Mouse (Mus musculus): ENCODE results near the gene Eml2. TPM values are rescaled to one million over a fixed set of nuclear protein-coding genes. Genes with fewer than 3 reads are reported as not detected.
A peak's percentile ranks its signal among the peaks of the same experiment; 100 is the strongest.

Eml2 gene
- polyA plus RNA-seq, 1 experiment from 2014 or later = 6.1 TPM

DNA sequence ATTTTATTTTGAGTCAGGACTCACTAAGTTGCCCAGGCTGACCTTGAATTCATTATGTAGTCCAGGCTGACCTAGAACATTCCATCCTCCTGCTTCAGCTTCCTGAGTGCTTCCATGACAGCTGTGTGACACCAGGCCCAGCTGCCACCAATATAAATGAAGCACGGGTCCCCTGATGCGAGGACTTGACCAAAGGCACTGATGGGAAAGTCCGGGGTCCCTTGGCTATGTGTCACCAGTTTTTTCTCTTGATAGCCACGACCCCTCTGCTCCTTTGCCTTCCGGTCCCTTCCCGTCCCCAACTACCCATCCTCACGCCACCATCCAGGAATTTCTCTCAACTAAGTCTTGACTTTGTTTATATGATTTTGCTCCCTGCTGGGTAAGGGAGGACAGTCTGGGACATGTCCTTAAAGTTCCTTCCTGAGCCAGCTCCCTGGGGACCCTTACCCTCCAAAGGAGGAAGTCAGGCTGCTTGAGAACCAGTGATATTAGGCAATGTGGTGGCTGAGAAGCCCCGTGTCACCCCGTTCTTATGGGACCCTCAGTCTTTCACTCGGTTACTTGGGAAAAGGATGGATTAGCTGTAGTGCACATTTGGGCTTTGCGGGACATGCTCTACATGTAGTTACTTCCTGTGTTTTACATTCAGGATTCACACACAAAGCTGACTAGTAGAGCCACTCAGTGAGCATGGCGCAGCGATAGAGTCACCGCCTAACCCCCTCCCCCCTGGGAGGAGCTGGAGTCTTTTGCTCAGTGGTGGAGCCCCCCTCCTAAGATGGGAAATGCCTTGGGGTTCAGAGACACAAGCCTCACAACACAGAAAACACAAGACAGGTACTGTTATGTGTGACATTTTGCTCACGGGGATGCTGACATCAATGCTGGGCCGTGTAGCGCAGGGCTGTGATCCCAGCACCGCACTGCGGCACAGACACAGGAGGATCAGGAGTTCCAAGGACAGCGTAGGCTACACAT, 50.9 kb downstream of the Eml2 start:
- Histone ChIP-seq H3K9me3 (replicated peaks) (no peaks in the 10 kb centered on the region), H3K4me3 (peak overlapping the region; percentile 60), H3K9ac (peak overlapping the region; percentile 78), H3K36me3 (peaks cover 9% of the 10 kb centered on the region; the same call in 1 of the 2 replicates), H3K4me2 (replicated peaks) (peak overlapping the region; percentile 81), H3K27ac (peak overlapping the region; percentile 99), H3K27me3 (no peaks in the 10 kb centered on the region), H3K4me1 (peaks cover 19% of the 10 kb centered on the region)
- peak; percentile 38 for ATAC-seq (ENCODE audit: low FRiP score)
- 19% methylated on average over 20 of the region's 20 CpGs for WGBS

DNA sequence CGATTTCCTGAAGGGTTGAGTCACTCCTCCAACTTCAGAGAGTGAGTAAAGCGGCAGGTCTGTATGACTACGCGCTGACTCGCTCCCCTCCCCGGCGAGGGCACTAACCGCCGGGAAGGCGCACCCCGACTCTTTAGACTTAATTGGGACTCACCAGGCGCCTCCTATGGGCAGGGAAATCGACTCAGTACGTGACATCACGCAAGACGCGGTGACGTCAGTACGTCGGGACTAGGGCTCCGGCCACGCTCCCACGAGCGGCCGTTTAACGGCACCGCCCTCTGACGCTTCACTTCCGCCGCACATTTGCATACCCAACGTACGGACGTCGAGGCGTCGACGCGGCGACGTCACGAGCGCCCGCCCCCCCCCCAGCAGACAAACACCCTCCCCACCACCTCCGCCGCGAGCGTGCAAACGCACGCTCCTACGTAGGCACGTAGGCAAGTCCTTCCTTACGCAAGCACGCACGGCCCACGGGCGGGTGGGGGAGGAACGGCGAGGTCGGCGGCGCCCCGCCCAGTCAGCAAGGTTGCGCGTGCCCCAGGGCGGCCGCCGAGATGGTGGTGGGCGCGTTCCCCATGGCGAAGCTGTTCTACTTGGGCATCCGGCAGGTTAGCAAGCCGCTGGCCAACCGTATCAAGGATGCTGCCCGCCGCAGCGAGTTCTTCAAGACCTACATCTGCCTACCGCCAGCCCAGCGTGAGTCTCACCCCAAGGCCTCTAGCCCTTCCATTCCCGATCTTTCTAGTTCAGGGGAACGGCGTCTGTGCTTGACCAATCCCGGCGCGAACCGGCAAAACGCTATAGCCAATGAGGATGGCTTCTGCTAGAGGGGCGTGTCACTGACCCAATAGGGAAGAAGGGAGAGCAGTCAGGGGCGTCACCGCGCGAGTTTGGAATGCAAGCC, 51.9 kb downstream of the Eml2 start, which contains the start of gene Opa3:
Opa3 (plus strand) TSS at position 452 of the 910 bp plus-strand sequence.
- WGBS = under 1% methylated on average over 91 of the region's 91 CpGs
- ATAC-seq (ENCODE audit: low FRiP score) = peak; percentile 95
- Histone ChIP-seq H3K36me3 (peaks cover 12% of the 10 kb centered on the region; the same call in 1 of the 2 replicates), H3K4me1 (peaks cover 19% of the 10 kb centered on the region), H3K27ac (peak within 1 kb of the TSS; percentile 99), H3K9ac (peak within 1 kb of the TSS; percentile 78), H3K9me3 (replicated peaks) (no peaks in the 10 kb centered on the region), H3K27me3 (no peaks in the 10 kb centered on the region), H3K4me3 (peak within 1 kb of the TSS; percentile 60), H3K4me2 (replicated peaks) (peak within 1 kb of the TSS; percentile 81)

DNA sequence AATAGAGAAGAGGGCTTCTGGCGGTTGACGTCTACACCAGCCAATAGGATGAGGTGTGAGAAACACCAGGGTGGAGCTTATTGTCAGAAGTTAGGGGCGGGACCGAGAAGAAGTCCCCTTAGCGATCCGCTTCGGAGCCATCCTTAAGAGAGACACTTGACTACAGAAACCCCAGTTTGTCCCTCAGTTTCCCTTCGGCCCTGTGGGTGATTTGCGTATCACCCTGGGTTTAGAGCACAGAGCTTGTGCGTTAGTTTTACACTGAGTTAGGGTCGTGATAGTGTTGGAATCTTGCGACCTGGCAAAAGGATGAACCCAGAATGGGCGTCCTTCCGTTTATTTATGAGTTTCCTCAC, 52.5 kb downstream of the Eml2 start:
- H3K9me3 ChIP-seq (replicated peaks) = no peaks in the 10 kb centered on the region
- H3K4me1 ChIP-seq = peaks cover 19% of the 10 kb centered on the region
- H3K36me3 ChIP-seq = peaks cover 12% of the 10 kb centered on the region; the same call in 1 of the 2 replicates
- peak overlapping the region; percentile 71 for H3K4me2 ChIP-seq (replicated peaks)
- peak overlapping the region; percentile 99 for H3K27ac ChIP-seq
- H3K9ac ChIP-seq = peak overlapping the region; percentile 67
- 0% methylated on average over 14 of the region's 14 CpGs for WGBS
- no peak for ATAC-seq (ENCODE audit: low FRiP score)
- H3K4me3 ChIP-seq = peak overlapping the region; percentile 60
- H3K27me3 ChIP-seq = no peaks in the 10 kb centered on the region

DNA sequence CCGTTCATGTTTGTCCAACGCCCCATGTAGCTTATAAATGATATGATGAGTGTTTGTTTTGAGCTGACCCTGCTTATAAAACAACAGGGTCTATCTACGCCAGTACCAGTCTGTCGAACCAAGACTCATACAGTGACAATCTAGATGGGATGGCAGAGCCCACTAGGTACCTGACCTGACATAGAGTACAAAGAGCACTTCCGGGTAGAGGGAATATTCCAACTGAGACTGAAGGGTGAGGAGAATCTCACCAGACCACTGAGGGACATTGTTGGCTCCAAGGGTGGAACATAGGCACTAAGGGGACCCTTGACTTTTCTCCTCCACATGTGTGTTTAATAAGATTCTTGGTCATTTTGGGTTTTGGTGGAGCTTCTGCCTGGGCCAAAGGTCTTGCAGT, 53.2 kb downstream of the Eml2 start:
- Histone ChIP-seq H3K27me3 (no peaks in the 10 kb centered on the region), H3K4me2 (replicated peaks) (peak overlapping the region; percentile 71), H3K4me1 (peaks cover 19% of the 10 kb centered on the region), H3K27ac (peak overlapping the region; percentile 99), H3K4me3 (peak overlapping the region; percentile 60), H3K9ac (peak overlapping the region; percentile 67), H3K36me3 (peaks cover 12% of the 10 kb centered on the region; the same call in 1 of the 2 replicates), H3K9me3 (replicated peaks) (no peaks in the 10 kb centered on the region)
- ATAC-seq (ENCODE audit: low FRiP score) = no peak
- WGBS = 47% methylated on average over 5 of the region's 5 CpGs

DNA sequence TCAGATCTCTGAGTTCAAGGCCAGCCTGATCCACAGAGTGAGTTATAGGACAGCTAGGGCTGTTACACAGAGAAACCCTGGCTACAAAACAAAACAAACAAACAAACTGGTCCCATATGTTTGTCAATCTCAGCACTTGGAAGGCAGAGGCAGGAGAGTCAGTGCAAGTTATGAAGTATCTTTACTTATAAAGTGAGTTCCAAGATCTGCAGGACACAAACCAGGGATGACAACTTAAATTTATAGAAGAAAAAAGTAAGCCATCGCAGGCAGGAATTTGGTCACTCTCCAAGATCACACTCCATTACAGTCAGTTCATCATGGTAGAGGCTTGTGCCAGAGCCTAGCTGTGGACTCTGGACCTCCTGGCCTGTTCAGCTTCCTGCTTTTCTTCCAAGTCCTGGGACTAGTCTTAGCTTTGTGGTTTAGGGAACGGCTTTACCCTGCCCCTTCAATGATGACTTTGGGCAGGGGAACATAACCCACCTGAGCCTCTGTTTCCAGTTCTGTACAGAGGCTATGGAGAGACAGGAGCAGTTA, 53.9 kb downstream of the Eml2 start:
- no peaks in the 10 kb centered on the region for H3K9me3 ChIP-seq (replicated peaks)
- no peak for ATAC-seq (ENCODE audit: low FRiP score)
- peak overlapping the region; percentile 71 for H3K4me2 ChIP-seq (replicated peaks)
- H3K36me3 ChIP-seq = peaks cover 10% of the 10 kb centered on the region; the same call in 1 of the 2 replicates
- 0 out of 2 replicates have a peak overlapping the region, but pooled peaks have one; percentile 3 for H3K4me3 ChIP-seq
- 98% methylated on average over 2 of the region's 2 CpGs for WGBS
- peak overlapping the region; percentile 67; the same call in 1 of the 2 replicates for H3K9ac ChIP-seq
- H3K27ac ChIP-seq = no peak overlapping the region
- H3K27me3 ChIP-seq = no peaks in the 10 kb centered on the region
- H3K4me1 ChIP-seq = peaks cover 19% of the 10 kb centered on the region

DNA sequence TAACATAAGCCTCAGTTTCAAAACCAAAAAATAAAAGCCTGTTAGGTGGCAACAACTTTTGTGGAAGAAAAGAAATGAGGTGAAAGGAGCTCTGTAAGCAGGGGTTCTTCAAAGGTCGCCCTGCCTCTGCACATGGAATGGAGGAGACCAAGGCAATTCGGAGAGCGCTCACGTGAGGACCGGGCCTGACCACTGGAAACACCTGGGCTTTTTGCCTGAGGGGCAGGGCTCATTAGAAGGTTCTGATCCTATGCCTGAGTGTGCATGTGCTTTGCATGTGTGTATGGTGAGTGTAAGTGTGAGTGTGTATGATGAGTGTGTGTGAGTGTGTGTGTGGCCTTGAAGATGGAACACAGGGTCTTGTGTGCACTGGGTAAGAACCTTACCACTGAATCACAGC, 54.7 kb downstream of the Eml2 start:
- H3K9me3 ChIP-seq (replicated peaks) = no peaks in the 10 kb centered on the region
- peaks cover 4% of the 10 kb centered on the region; the same call in 1 of the 2 replicates for H3K36me3 ChIP-seq
- H3K4me3 ChIP-seq = no peak overlapping the region
- 97% methylated on average over 5 of the region's 5 CpGs for WGBS
- no peak overlapping the region for H3K27ac ChIP-seq
- peaks cover 19% of the 10 kb centered on the region for H3K4me1 ChIP-seq
- no peak overlapping the region for H3K9ac ChIP-seq
- no peak for ATAC-seq (ENCODE audit: low FRiP score)
- no peak overlapping the region for H3K4me2 ChIP-seq (replicated peaks)
- H3K27me3 ChIP-seq = no peaks in the 10 kb centered on the region

DNA sequence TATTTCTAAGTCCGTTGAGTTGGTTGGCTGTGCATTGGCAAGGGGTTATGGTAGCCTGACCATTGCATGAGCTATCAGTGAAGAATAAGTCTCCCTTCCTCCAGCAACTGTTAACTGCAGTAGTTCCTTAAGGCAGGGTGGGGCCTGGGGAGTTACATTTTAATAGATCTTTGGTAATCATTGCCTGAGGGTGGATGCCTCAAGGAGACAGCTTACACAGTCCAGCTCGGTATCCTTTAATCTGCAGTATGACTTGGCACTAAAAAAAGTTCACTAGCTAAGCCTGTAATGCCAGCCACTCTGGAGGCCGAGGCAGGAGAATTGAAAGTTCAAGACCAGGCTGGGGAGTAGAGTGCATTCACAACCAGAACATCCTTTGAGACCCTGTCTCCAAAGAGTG, 55.6 kb downstream of the Eml2 start:
- H3K9me3 ChIP-seq (replicated peaks) = no peaks in the 10 kb centered on the region
- no peak overlapping the region for H3K4me3 ChIP-seq
- H3K4me1 ChIP-seq = peaks cover 16% of the 10 kb centered on the region
- H3K27ac ChIP-seq = no peak overlapping the region
- no peak overlapping the region for H3K4me2 ChIP-seq (replicated peaks)
- H3K9ac ChIP-seq = no peak overlapping the region
- no peak for ATAC-seq (ENCODE audit: low FRiP score)
- H3K36me3 ChIP-seq = peaks cover 4% of the 10 kb centered on the region; the same call in 1 of the 2 replicates
- no peaks in the 10 kb centered on the region for H3K27me3 ChIP-seq
- WGBS = 95% methylated on average over 3 of the region's 3 CpGs

DNA sequence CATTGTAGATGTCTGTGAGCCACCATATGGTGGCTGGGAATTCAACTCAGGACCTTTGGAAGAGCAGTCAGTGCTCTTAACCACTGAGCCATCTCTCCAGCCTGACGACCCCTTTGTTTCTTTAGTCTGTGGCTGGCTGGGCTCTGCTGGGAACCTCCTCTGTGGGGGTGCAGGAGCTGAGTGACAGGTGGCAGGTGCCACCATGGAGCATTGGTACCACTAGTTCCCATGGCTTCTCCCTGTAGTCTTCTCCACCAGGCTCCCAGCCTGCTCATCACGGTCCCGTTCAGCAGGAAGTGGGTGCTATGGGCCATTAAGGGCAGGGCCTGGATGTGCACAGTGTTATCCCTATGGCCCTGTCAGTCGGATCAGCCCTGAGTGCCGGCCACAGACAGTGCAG, 58.4 kb downstream of the Eml2 start:
- ATAC-seq (ENCODE audit: low FRiP score) = no peak
- whole genome bisulfite sequencing = 80% methylated on average over 5 of the region's 5 CpGs

DNA sequence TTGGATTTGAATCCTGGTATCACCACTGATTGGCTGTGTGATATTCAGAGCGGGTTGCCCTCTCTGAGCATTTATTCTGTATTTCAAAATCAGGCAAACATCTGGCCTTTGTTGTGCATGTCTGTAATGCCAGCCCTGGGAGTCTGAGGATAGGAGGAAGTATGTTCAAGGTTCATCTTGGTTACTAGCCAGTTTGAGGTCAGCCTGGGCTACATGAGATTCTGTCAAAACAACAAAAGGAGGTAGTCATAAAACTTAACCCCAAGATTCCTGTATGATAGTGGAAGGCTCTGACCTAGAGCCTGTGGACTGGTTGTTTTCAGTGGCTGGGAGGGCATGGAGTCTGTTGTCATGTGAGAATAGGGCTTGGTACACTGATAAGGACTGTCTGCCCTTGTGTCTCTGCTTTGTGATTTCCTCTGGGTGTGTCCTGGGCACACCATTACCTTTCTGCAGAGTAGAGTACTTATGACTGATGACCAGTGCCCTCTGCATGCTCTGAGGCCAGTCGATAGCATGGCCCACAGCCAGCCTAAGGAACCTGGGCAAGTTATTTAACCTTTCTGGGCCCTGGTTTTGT, 59.0 kb downstream of the Eml2 start:
- Histone ChIP-seq H3K4me3 (no peak overlapping the region), H3K9me3 (replicated peaks) (no peaks in the 10 kb centered on the region), H3K4me1 (peaks cover 10% of the 10 kb centered on the region), H3K9ac (no peak overlapping the region), H3K4me2 (replicated peaks) (no peak overlapping the region), H3K27ac (no peak overlapping the region), H3K36me3 (peaks cover 4% of the 10 kb centered on the region; the same call in 1 of the 2 replicates), H3K27me3 (no peaks in the 10 kb centered on the region)
- WGBS = 94% methylated on average over 2 of the region's 2 CpGs
- ATAC-seq (ENCODE audit: low FRiP score) = no peak

More for the DNA sequence above, 58.4 kb downstream of the Eml2 start:
- Histone ChIP-seq H3K27ac (no peak overlapping the region), H3K36me3 (peaks cover 4% of the 10 kb centered on the region; the same call in 1 of the 2 replicates), H3K9ac (no peak overlapping the region), H3K9me3 (replicated peaks) (no peaks in the 10 kb centered on the region), H3K4me2 (replicated peaks) (no peak overlapping the region), H3K27me3 (no peaks in the 10 kb centered on the region), H3K4me1 (peaks cover 11% of the 10 kb centered on the region), H3K4me3 (no peak overlapping the region)

DNA sequence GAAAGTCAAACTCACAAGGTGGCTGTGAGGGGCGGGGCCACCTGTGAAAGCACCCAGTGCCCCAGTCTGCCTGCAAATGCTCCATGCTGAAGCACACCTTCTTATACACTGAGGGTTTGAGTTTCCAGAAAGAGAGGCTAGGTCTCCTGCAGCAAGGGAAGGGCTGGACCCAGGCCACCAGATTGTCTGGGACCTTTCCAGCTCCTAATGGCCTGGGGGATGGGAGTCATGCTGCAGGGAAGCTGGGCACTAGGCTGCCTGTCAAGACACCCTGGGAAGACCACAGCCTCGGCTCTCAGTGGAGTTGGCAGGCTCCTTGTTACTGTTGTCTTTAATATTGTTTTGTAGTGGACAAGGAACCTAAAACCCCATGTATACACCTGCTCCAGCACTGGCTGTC, 60.2 kb downstream of the Eml2 start:
- WGBS = 83% methylated on average over 2 of the region's 2 CpGs
- peaks cover 4% of the 10 kb centered on the region; the same call in 1 of the 2 replicates for H3K36me3 ChIP-seq
- H3K27ac ChIP-seq = no peak overlapping the region
- peak overlapping the region; percentile 8; the same call in 1 of the 2 replicates for H3K9ac ChIP-seq
- H3K9me3 ChIP-seq (replicated peaks) = no peaks in the 10 kb centered on the region
- no peak for ATAC-seq (ENCODE audit: low FRiP score)
- peaks cover 10% of the 10 kb centered on the region for H3K4me1 ChIP-seq
- no peak overlapping the region for H3K4me2 ChIP-seq (replicated peaks)
- H3K27me3 ChIP-seq = no peaks in the 10 kb centered on the region
- no peak overlapping the region for H3K4me3 ChIP-seq

DNA sequence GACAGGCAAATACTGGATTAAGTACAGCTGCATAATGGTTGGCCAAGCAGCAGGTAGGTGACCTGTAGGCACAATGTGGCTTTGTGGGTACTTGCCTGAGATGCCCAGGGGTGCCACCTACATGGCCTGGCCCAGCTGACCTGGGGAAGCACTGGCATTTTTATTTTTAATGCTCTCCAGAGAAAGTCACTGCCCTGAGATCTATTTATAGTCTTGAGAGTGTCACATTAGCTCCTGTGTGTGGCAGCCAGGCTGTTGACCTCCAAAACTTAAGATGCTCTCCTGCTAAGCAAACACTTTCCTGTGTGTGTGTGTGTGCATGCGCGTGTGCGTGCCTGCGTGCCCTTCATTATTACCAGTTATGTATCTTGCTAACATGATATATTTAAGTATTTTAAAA, 62.1 kb downstream of the Eml2 start:
- H3K4me2 ChIP-seq (replicated peaks) = no peak overlapping the region
- no peak overlapping the region for H3K9ac ChIP-seq
- no peaks in the 10 kb centered on the region for H3K36me3 ChIP-seq
- no peaks in the 10 kb centered on the region for H3K9me3 ChIP-seq (replicated peaks)
- H3K4me1 ChIP-seq = peaks cover 10% of the 10 kb centered on the region
- H3K27me3 ChIP-seq = no peaks in the 10 kb centered on the region
- H3K4me3 ChIP-seq = no peak overlapping the region
- no peak overlapping the region for H3K27ac ChIP-seq
- WGBS = 94% methylated on average over 4 of the region's 4 CpGs
- ATAC-seq (ENCODE audit: low FRiP score) = no peak

Measured in hindbrain, embryonic 12.5 days (tissue).